Mouse (Mus musculus): ENCODE results near the gene Pth2.

- TF ChIP-seq POLR2A (IDR thresholded peaks at IDR 0.05; ENCODE audit: borderline replicate concordance, low read depth, low read length), result no peak
- TF ChIP-seq CTCF (IDR thresholded peaks at IDR 0.05; ENCODE audit: low read depth, low read length), result no peak
Measured at GRCm38 (mm10) chr7:45168656-45169055, 12.1 kb upstream of the Pth2 start.

Data from bone marrow macrophage, adult 2 months (primary cell).